Mouse (Mus musculus) stomach, embryonic 14.5 days (tissue): ENCODE measurements at regions not wholly inside any gene's neighbourhood (a gene's known extent, or its start where the extent isn't known, plus 50 kb on each side); places are given as distances from the start of the nearest gene placed in this dataset.

Source experiments
- ATAC-seq: fragments of 200-750 bp; cut with Nextera tagmentation; 2 replicates; pipeline ENCODE4 v1.8.0; 2017; ENCODE audit warnings: low read depth, moderate TSS enrichment; ENCODE audit not compliant: insufficient number of reproducible peaks, insufficient read depth, low FRiP score
- H3K27ac ChIP-seq: fragments of 300-500 bp; sonication (generic); 2 replicates; pipeline ENCODE4 v1.5.1; 2014; ENCODE audit warnings: mild to moderate bottlenecking, low read length, moderate library complexity, mixed read lengths
- H3K27me3 ChIP-seq: fragments of 300-500 bp; sonication (generic); 2 replicates; pipeline ENCODE4 v1.6.1; 2014; ENCODE audit warnings: low read length, control low read depth, mixed read lengths; ENCODE audit not compliant: control insufficient read depth, insufficient read depth
- H3K36me3 ChIP-seq: fragments of 300-500 bp; sonication (generic); 2 replicates; pipeline ENCODE4 v1.6.1; 2014; ENCODE audit warnings: mild to moderate bottlenecking, control low read depth, low read length, moderate library complexity, mixed read lengths; ENCODE audit not compliant: control insufficient read depth, insufficient read depth
- H3K4me1 ChIP-seq: fragments of 300-500 bp; sonication (generic); 2 replicates; pipeline ENCODE4 v1.6.1; 2014; ENCODE audit warnings: low read length, control low read depth, mixed read lengths; ENCODE audit not compliant: control insufficient read depth, insufficient read depth
- H3K4me2 ChIP-seq: fragments of 300-500 bp; sonication (generic); replicated peaks from 2 replicates; pipeline ENCODE4 v1.6.1; 2014; ENCODE audit warnings: low read depth, low read length, control low read depth
- H3K4me3 ChIP-seq: fragments of 300-500 bp; sonication (generic); 2 replicates; pipeline ENCODE4 v1.5.1; 2014; ENCODE audit warnings: low read depth, low read length, control low read depth
- H3K9ac ChIP-seq: fragments of 300-500 bp; sonication (generic); replicated peaks from 2 replicates; pipeline ENCODE4 v1.6.1; 2014; ENCODE audit warnings: low read depth, mild to moderate bottlenecking, control low read depth, low read length, moderate library complexity, mixed read lengths
- H3K9me3 ChIP-seq: fragments of 300-500 bp; sonication (generic); 2 replicates; pipeline ENCODE4 v1.6.1; 2016; ENCODE audit warnings: low read depth, low read length, control low read depth; ENCODE audit not compliant: control insufficient read depth
- WGBS: fragments of 180-500 bp; shearing (Covaris S2); extraction: QIAGEN DNeasy Blood & Tissue Kit; methylation state at CpG from one replicate; pipeline ENCODE4 v1.1.7; 2014; 5-methylcytosine and 5-hydroxymethylcytosine counted together

DNA sequence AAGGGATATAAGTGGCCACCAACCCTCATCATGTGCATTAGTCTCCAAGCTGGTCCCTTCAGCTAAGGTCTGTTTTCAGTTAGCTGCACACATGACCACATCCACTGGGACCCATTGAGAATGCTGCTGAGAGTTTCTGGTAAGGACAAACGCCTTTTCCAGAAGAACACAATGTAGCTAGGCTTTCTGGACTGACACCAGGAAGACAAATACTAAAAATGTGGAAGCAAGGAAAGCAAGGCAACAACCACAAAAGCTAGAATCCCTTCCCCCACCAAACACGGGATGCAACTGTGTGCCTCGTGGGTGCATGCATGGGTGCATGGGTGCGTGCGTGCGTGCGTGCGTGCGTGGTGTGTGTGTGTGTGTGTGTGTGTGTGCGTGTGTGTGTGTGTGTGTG lies 359.4 kb upstream of the Klf4 start:
- no peaks in the 10 kb centered on the region for H3K4me1 ChIP-seq
- no peak overlapping the region for H3K9ac ChIP-seq
- 95% methylated on average over 10 of the region's 10 CpGs for WGBS
- no peak overlapping the region for H3K4me3 ChIP-seq
- no peaks in the 10 kb centered on the region for H3K9me3 ChIP-seq
- H3K4me2 ChIP-seq: no peak overlapping the region
- H3K27ac ChIP-seq: no peak overlapping the region
- no peaks in the 10 kb centered on the region for H3K27me3 ChIP-seq
- no peaks in the 10 kb centered on the region for H3K36me3 ChIP-seq
- no peak for ATAC-seq

DNA sequence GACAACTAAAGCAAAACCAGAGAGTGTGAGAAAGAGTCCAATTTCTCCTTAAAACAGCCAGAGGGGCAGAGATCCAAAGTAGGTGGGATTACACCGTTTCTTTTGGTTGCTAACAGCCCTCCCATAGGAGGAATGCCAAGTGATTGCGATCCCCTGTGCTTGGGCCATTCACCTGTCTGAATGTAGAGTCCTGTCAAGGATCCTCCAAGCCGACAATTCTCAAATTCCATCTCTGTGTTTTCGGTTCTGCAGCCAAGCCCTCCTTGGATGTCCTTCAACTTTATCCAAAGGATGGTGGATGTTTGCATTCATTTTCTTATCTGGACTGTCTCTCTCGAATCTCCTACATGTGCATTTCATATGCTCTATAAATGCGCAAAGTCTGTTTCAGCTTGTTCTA lies 355.3 kb upstream of the Klf4 start:
- no peak for ATAC-seq
- 74% methylated on average over 6 of the region's 6 CpGs for WGBS

DNA sequence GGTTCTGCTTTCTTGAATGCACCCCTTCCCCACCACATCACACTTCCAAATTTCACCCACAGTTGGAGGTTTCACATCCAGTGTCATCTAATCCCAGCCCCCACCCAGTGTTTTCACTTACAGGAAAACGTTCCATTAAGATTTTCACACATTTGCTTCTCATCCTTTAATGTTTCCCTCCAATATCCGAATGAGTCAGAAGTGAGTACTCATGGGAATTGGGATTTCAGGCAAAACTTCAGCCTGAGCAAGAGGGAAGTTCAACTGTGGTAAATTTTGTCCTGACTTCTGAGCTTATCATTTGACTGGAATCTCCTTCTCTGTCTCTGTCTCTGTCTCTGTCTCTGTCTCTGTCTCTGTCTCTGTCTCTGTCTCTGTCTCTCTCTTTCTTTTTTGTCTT lies 350.3 kb upstream of the Klf4 start:
- no peak for ATAC-seq
- Histone ChIP-seq H3K9ac (no peak overlapping the region), H3K27ac (no peak overlapping the region), H3K36me3 (no peaks in the 10 kb centered on the region), H3K27me3 (no peaks in the 10 kb centered on the region), H3K4me3 (no peak overlapping the region), H3K4me2 (no peak overlapping the region), H3K9me3 (no peaks in the 10 kb centered on the region), H3K4me1 (no peaks in the 10 kb centered on the region)
- 48% methylated on average over 2 of the region's 2 CpGs for WGBS

More for the DNA sequence above, 355.3 kb upstream of the Klf4 start:
- no peaks in the 10 kb centered on the region for H3K36me3 ChIP-seq
- no peak overlapping the region for H3K4me3 ChIP-seq
- H3K27ac ChIP-seq: no peak overlapping the region
- H3K27me3 ChIP-seq: no peaks in the 10 kb centered on the region
- no peak overlapping the region for H3K9ac ChIP-seq
- H3K9me3 ChIP-seq: no peaks in the 10 kb centered on the region
- no peak overlapping the region for H3K4me2 ChIP-seq
- no peaks in the 10 kb centered on the region for H3K4me1 ChIP-seq

DNA sequence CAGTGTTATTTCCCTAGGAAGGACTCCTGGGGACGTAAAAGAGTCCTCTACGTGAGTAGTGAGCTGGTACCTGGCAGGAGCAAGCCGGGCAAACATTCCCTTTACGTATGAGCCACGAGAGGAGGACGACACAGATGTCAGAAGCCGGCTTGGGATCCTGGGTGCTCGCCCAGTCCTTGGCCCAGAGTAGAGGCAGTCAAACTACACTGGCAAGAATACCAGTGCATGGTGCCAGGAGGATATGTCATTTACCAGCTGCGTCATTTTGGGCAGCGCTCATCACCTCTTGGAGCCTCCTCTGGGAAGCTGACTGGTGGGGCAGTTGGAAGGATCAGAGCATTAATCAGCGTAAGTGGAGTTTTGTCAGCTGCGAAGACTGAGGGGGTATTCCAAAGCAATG lies 343.0 kb upstream of the Klf4 start:
- Histone ChIP-seq H3K9me3 (no peaks in the 10 kb centered on the region), H3K4me3 (no peak overlapping the region), H3K9ac (no peak overlapping the region), H3K36me3 (no peaks in the 10 kb centered on the region), H3K27ac (no peak overlapping the region), H3K27me3 (no peaks in the 10 kb centered on the region), H3K4me2 (no peak overlapping the region), H3K4me1 (no peaks in the 10 kb centered on the region)
- no peak for ATAC-seq
- WGBS: 94% methylated on average over 12 of the region's 12 CpGs

DNA sequence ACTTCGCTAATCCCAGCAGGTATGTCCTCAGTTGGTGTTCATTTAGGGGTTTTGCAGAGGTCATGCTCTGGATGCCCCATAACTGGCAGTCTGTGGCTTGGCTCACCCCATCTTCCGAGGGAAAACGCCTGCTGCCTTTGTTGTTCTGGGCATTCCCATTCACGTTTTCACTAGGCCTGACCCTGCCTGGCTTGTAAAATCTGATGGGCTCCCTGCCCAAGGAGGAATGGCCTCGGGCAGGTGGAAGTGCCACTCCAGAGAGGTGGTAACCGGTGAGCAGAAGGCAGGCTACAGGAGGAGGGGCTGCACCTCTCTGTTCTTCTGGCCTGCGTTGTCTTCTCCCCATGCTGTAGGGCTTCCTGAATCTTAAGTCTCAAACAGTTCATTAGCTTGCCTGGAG lies 342.6 kb upstream of the Klf4 start:
- no peaks in the 10 kb centered on the region for H3K27me3 ChIP-seq
- WGBS: 74% methylated on average over 7 of the region's 7 CpGs
- no peaks in the 10 kb centered on the region for H3K9me3 ChIP-seq
- no peak overlapping the region for H3K27ac ChIP-seq
- H3K9ac ChIP-seq: no peak overlapping the region
- no peak overlapping the region for H3K4me3 ChIP-seq
- H3K4me2 ChIP-seq: no peak overlapping the region
- H3K4me1 ChIP-seq: no peaks in the 10 kb centered on the region
- no peak for ATAC-seq
- H3K36me3 ChIP-seq: no peaks in the 10 kb centered on the region

DNA sequence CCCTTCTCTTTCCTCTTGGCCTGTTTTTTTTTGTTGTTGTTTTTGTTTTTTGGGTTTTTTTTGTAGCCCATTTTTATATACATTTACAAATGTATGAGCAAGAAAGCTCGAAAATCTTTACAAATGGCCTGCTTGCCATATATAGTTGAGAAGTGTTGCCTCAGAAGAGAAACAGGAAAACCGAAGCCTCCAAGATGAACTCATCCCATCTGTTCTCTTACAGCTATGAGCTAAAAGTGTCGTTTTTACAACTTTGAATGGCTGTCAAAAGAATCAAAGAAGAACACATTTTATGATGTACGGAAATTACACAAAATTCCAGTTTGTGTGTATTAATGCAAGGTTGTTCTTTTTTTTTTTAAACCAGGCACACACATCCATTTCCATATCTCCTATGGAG lies 342.0 kb upstream of the Klf4 start:
- Histone ChIP-seq H3K4me3 (no peak overlapping the region), H3K9ac (no peak overlapping the region), H3K4me1 (no peaks in the 10 kb centered on the region), H3K36me3 (no peaks in the 10 kb centered on the region), H3K9me3 (no peaks in the 10 kb centered on the region), H3K4me2 (no peak overlapping the region), H3K27me3 (no peaks in the 10 kb centered on the region), H3K27ac (no peak overlapping the region)
- no peak for ATAC-seq
- 82% methylated on average over 4 of the region's 4 CpGs for WGBS

DNA sequence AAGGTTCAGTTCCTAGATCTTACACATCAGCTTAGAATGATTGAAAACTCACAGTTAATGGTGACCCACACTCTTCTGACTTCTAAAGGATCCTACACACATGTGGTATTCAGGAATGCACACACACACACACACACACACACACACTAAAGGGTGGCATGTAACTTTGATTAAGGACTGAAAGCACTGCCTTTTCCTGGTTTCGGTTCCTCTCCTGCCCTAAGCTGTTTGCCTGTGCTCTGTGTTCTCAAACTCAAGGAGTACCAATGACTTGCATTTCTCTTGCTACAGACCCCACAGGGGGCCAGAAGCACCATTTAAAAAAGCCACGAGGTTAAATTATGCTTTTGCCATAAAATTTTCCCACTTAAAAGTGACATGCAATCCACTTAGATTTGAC lies 327.8 kb upstream of the Klf4 start:
- 43% methylated on average over 2 of the region's 2 CpGs for WGBS
- H3K36me3 ChIP-seq: no peaks in the 10 kb centered on the region
- no peak overlapping the region for H3K4me2 ChIP-seq
- no peak overlapping the region for H3K27ac ChIP-seq
- no peak for ATAC-seq
- no peak overlapping the region for H3K4me3 ChIP-seq
- H3K9ac ChIP-seq: no peak overlapping the region
- H3K4me1 ChIP-seq: no peaks in the 10 kb centered on the region
- H3K9me3 ChIP-seq: no peaks in the 10 kb centered on the region
- H3K27me3 ChIP-seq: no peaks in the 10 kb centered on the region

DNA sequence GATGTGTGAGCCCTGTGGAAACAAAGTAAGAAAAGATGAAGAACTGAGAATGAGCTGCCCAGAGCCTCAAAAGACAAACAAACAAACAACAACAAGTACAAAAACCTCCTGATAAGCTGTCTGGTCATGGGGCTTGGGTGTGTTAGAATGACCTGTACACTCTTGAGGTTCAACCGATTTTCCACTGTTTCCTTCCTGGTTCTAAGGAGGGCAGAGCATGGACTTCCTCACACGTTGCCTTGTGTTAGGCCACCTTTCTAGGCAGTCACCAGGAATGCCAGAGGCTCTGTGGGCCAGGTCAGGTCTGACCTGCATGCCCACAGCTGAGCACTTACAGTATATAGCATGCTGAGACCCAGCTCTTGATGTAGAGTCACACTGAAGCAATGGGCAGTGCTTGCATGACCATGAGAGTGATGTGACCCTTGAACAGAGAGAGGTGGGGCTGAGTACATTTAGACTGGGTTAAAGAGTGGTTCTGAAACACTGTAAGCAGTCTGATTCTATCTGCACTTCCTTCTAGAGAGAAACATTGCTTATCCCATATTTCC lies 327.0 kb upstream of the Klf4 start:
- ATAC-seq: no peak
- WGBS: 83% methylated on average over 2 of the region's 2 CpGs
- Histone ChIP-seq H3K9ac (no peak overlapping the region), H3K27me3 (no peaks in the 10 kb centered on the region), H3K4me2 (no peak overlapping the region), H3K27ac (no peak overlapping the region), H3K4me3 (no peak overlapping the region), H3K9me3 (no peaks in the 10 kb centered on the region), H3K4me1 (no peaks in the 10 kb centered on the region), H3K36me3 (no peaks in the 10 kb centered on the region)

DNA sequence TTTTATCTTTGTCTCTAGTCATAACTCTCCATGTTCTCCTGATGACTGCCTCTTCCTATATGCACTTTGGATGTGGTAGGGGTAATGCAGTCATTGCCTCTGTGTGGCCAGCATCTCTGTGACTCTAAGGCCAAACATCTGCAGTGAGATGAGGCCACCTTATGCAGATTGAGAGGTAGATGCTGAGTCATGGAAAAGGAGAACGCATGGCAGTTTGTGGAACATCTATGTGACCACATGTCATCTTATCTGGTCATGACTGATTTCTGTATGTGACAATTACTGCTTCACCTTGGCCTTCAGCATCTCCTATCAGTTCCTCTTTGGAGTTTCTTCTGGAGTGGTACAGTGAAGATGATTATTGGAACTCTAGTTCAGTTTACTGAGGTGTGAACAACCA lies 319.2 kb upstream of the Klf4 start:
- Histone ChIP-seq H3K27me3 (no peaks in the 10 kb centered on the region), H3K9me3 (no peaks in the 10 kb centered on the region), H3K36me3 (no peaks in the 10 kb centered on the region), H3K27ac (no peak overlapping the region), H3K4me1 (no peaks in the 10 kb centered on the region), H3K4me2 (no peak overlapping the region), H3K9ac (no peak overlapping the region), H3K4me3 (no peak overlapping the region)
- no peak for ATAC-seq
- 83% methylated on average over 1 of the region's 1 CpGs for WGBS
